Mouse (Mus musculus): ENCODE measurements around the gene Zfp628. TPM values are rescaled to one million over a fixed set of nuclear protein-coding genes. Genes with fewer than 3 reads are reported as not detected.
A peak's percentile ranks its signal among the peaks of the same experiment; 100 is the strongest.

The Zfp628 gene
- polyA plus RNA-seq, 1 experiment from 2014 or later, result 4.0 TPM

DNA sequence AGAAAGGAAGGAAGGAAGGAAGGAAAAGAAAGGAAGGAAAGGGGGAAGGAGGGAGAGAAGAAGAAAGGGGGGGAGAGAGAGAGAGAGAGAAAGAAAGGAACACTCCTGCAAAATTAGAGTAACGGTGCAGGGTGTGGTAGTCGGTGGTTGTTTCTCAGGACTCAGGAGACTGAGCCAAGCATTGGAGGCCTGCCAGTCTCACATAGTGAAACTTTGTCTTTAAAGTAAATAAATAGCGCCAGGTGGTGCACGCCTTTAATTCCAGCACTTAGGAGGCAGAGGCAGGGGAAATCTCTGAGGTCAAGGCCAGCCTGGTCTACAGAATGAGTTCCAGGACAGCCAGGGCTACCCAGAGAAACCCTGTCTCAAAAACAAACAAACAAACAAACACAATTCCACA, 28.3 kb upstream of the Zfp628 start:
- Histone ChIP-seq H3K27me3 (replicated peaks; ENCODE audit: control insufficient read depth, insufficient read depth, low read length) (no peaks in the 10 kb centered on the region), H3K4me1 (replicated peaks; ENCODE audit: control insufficient read depth, insufficient read depth, low read length) (no peaks in the 10 kb centered on the region), H3K36me3 (ENCODE audit: control insufficient read depth, insufficient read depth, low read length) (no peaks in the 10 kb centered on the region), H3K27ac (ENCODE audit: low read depth) (no peak overlapping the region), H3K9me3 (ENCODE audit: control insufficient read depth, low read length) (0 out of 2 replicates have a peak, but pooled peaks cover 7% of the 10 kb centered on the region), H3K4me3 (ENCODE audit: low read depth, low read length) (no peak overlapping the region), H3K4me2 (ENCODE audit: low read length) (no peak overlapping the region), H3K9ac (ENCODE audit: low read length) (no peak overlapping the region)
- no peak for DNase-seq (ENCODE audit: low spot score)
- WGBS, result 46% methylated on average over 4 of the region's 4 CpGs
- ATAC-seq (replicated peaks; ENCODE audit: low FRiP score, low TSS enrichment, low read depth), result no peak

DNA sequence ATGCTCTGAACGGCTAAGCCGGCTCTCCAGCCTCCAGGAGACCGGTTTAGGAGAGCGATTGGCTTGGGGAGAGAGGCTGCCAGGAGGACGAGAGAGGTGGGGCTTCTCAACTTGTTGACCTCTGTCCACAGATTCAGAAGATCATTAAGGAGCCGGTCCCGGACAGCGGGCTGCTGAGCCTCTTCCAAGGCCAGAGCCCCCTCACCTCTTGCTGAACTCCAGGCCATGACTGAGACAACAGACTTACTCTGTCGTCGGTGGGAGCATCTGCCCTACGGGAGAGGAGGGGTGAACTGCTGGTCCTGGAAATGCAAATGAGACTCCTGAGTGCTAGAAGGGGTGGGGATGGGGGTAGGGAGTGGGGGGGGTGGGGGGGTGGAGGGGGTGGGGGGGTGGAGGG, 19.8 kb upstream of the Zfp628 start:
- ATAC-seq (replicated peaks; ENCODE audit: low FRiP score, low TSS enrichment, low read depth), result no peak
- Histone ChIP-seq H3K27ac (ENCODE audit: low read depth) (no peak overlapping the region), H3K4me3 (ENCODE audit: low read depth, low read length) (no peak overlapping the region), H3K4me1 (replicated peaks; ENCODE audit: control insufficient read depth, insufficient read depth, low read length) (0 out of 2 replicates have a peak, but pooled peaks cover 5% of the 10 kb centered on the region), H3K9me3 (ENCODE audit: control insufficient read depth, low read length) (no peaks in the 10 kb centered on the region), H3K27me3 (replicated peaks; ENCODE audit: control insufficient read depth, insufficient read depth, low read length) (0 out of 2 replicates have a peak, but pooled peaks cover 2% of the 10 kb centered on the region), H3K36me3 (ENCODE audit: control insufficient read depth, insufficient read depth, low read length) (no peaks in the 10 kb centered on the region), H3K4me2 (ENCODE audit: low read length) (no peak overlapping the region), H3K9ac (ENCODE audit: low read length) (no peak overlapping the region)
- no peak for DNase-seq (ENCODE audit: low spot score)
- WGBS, result 45% methylated on average over 8 of the region's 11 CpGs

DNA sequence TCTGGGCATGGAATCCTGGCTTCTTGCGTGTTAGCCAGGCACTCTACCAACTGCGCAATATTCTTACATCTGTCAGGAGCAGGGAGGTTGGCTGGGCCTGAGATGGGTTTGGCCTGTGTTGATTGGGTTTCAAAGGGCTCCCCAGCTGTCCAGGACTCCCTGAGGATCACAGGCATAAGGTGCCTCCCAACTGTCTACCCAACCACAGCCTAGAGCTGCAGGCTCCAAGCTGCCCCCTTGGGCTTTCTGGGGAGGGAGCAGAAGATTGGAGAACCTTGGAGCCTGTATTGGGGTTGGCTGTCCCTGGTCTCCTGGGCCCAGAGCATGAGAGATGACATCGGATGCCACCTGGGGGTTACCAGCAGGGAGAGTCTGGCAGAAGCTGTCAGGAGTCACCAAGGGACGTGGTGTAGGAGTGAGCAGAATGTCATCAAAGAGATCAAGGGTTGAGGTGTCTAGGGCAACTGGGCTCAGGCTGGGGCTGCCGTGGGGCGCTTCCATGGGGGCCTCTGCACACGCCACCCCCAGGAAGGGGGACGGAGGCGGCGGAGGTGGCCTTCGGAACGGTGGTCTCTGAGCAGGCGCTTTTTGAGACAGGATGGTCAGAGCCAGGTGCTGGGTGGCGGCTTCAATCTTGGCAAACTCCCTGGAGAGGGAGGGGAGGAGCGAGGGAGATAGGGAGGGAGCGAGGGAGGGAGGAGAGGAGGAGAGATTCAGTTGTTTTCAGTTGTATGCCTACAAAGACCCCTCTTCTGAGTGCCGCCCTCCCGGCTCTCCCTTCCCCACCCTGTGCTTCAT, 16.0 kb upstream of the Zfp628 start:
- no peak for DNase-seq (ENCODE audit: low spot score)

DNA sequence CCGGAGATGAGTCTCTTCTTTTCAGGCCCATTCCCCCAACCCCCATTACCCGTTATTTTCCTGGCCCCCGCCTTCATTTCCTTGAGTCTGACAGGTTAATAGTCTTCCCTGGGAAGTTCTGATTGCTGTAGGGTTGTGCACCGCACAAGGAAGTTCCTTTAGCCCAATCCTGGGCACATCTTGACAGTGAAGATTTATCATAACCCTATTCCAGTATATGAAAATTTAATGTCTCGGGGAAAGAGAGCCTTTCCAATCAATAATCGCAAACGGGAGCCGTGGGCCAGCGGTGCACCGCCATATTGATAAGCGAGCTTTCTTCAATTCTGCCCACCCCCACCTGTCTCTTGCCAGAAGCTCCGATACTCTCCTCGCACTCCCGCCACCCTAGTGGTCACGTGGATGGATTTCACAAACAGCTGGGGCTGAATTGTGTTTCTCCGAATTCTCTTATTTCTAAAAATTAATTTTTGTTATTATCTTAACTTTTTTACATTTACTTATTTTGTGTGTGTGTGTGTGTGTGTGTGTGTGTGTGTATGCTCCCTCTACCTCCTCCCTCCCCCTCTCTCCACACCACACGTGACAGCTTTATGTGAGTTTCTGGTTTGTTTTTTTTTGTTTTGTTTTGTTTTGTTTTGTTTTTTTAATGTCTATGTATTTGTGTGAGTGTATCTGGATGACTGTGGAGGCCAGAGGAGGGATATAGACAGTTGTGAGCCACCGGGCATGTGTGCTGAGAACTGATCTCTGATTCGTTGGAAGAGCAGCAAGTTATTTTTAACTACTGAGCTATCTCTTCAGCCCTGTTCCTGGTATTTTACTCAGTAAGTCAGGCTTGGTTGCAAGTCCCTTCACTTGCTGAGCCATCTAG, 15.1 kb upstream of the Zfp628 start:
- Histone ChIP-seq H3K27ac (ENCODE audit: low read depth) (no peak overlapping the region), H3K36me3 (ENCODE audit: control insufficient read depth, insufficient read depth, low read length) (no peaks in the 10 kb centered on the region), H3K4me3 (ENCODE audit: low read depth, low read length) (peak overlapping the region; percentile 25; the same call in 1 of the 2 replicates), H3K4me2 (ENCODE audit: low read length) (peak overlapping the region; percentile 59), H3K9ac (ENCODE audit: low read length) (no peak overlapping the region), H3K4me1 (replicated peaks; ENCODE audit: control insufficient read depth, insufficient read depth, low read length) (0 out of 2 replicates have a peak, but pooled peaks cover 5% of the 10 kb centered on the region), H3K27me3 (replicated peaks; ENCODE audit: control insufficient read depth, insufficient read depth, low read length) (0 out of 2 replicates have a peak, but pooled peaks cover 2% of the 10 kb centered on the region), H3K9me3 (ENCODE audit: control insufficient read depth, low read length) (0 out of 2 replicates have a peak, but pooled peaks cover 3% of the 10 kb centered on the region)
- ATAC-seq (replicated peaks; ENCODE audit: low FRiP score, low TSS enrichment, low read depth), result 0 out of 2 replicates have a peak, but pooled peaks have one; percentile 13
- no peak for DNase-seq (ENCODE audit: low spot score)
- 10% methylated on average over 19 of the region's 19 CpGs for WGBS

More for the DNA sequence above, 16.0 kb upstream of the Zfp628 start:
- 15% methylated on average over 15 of the region's 18 CpGs for WGBS
- H3K36me3 ChIP-seq (ENCODE audit: control insufficient read depth, insufficient read depth, low read length), result no peaks in the 10 kb centered on the region
- H3K9ac ChIP-seq (ENCODE audit: low read length), result no peak overlapping the region
- H3K27ac ChIP-seq (ENCODE audit: low read depth), result no peak overlapping the region
- H3K4me1 ChIP-seq (replicated peaks; ENCODE audit: control insufficient read depth, insufficient read depth, low read length), result 0 out of 2 replicates have a peak, but pooled peaks cover 5% of the 10 kb centered on the region
- H3K9me3 ChIP-seq (ENCODE audit: control insufficient read depth, low read length), result 0 out of 2 replicates have a peak, but pooled peaks cover 3% of the 10 kb centered on the region
- peak; percentile 37; the same call in 1 of the 2 replicates for ATAC-seq (replicated peaks; ENCODE audit: low FRiP score, low TSS enrichment, low read depth)
- H3K27me3 ChIP-seq (replicated peaks; ENCODE audit: control insufficient read depth, insufficient read depth, low read length), result 0 out of 2 replicates have a peak, but pooled peaks cover 2% of the 10 kb centered on the region
- H3K4me3 ChIP-seq (ENCODE audit: low read depth, low read length), result peak overlapping the region; percentile 25; the same call in 1 of the 2 replicates
- H3K4me2 ChIP-seq (ENCODE audit: low read length), result peak overlapping the region; percentile 59

DNA sequence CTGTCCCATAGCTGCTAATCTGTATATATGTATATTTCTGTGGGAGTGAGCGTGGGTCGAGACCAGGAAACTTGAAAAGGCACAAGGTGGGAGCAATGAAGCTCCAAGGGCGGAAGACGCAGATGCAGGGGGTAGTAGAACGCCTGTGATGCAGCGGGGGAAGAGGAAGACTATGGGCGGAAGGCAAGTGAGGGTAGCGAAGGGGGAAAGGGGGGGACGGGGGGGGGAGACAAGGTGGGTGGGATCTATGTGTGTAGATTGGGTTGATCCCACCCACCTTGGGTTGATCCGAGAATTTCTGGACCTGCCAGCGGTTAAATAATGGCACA, 14.5 kb upstream of the Zfp628 start:
- Histone ChIP-seq H3K27me3 (replicated peaks; ENCODE audit: control insufficient read depth, insufficient read depth, low read length) (0 out of 2 replicates have a peak, but pooled peaks cover 2% of the 10 kb centered on the region), H3K4me3 (ENCODE audit: low read depth, low read length) (0 out of 2 replicates have a peak overlapping the region, but pooled peaks have one; percentile 25), H3K9me3 (ENCODE audit: control insufficient read depth, low read length) (0 out of 2 replicates have a peak, but pooled peaks cover 3% of the 10 kb centered on the region), H3K27ac (ENCODE audit: low read depth) (no peak overlapping the region), H3K36me3 (ENCODE audit: control insufficient read depth, insufficient read depth, low read length) (no peaks in the 10 kb centered on the region), H3K4me2 (ENCODE audit: low read length) (peak overlapping the region; percentile 59), H3K9ac (ENCODE audit: low read length) (no peak overlapping the region), H3K4me1 (replicated peaks; ENCODE audit: control insufficient read depth, insufficient read depth, low read length) (0 out of 2 replicates have a peak, but pooled peaks cover 5% of the 10 kb centered on the region)
- no peak for DNase-seq (ENCODE audit: low spot score)
- 27% methylated on average over 11 of the region's 11 CpGs for WGBS
- ATAC-seq (replicated peaks; ENCODE audit: low FRiP score, low TSS enrichment, low read depth), result no peak

DNA sequence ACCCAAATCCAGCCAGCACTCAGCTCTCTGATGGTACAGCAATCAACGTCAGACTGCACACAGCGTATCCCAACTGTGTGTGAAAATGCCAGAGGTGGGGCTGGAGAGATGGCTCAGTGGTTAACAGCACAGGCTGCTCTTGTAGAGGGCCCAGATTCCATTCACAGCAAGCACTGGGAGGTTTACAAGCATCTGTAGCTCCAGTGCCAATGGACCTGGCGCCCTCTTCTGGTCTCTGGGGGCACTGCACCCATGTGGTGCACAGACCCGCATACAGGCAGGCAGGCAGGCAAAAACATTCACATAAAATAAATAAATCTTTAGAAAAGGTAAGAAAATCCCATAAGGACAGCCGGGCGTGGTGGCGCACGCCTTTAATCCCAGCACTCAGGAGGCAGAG, 13.8 kb upstream of the Zfp628 start:
- ATAC-seq (replicated peaks; ENCODE audit: low FRiP score, low TSS enrichment, low read depth), result no peak
- H3K4me1 ChIP-seq (replicated peaks; ENCODE audit: control insufficient read depth, insufficient read depth, low read length), result 0 out of 2 replicates have a peak, but pooled peaks cover 5% of the 10 kb centered on the region
- H3K9ac ChIP-seq (ENCODE audit: low read length), result no peak overlapping the region
- H3K27ac ChIP-seq (ENCODE audit: low read depth), result no peak overlapping the region
- H3K9me3 ChIP-seq (ENCODE audit: control insufficient read depth, low read length), result 0 out of 2 replicates have a peak, but pooled peaks cover 3% of the 10 kb centered on the region
- DNase-seq (ENCODE audit: low spot score), result no peak
- H3K36me3 ChIP-seq (ENCODE audit: control insufficient read depth, insufficient read depth, low read length), result no peaks in the 10 kb centered on the region
- H3K4me2 ChIP-seq (ENCODE audit: low read length), result no peak overlapping the region
- no peak overlapping the region for H3K4me3 ChIP-seq (ENCODE audit: low read depth, low read length)
- 56% methylated on average over 8 of the region's 8 CpGs for WGBS
- H3K27me3 ChIP-seq (replicated peaks; ENCODE audit: control insufficient read depth, insufficient read depth, low read length), result 0 out of 2 replicates have a peak, but pooled peaks cover 2% of the 10 kb centered on the region

DNA sequence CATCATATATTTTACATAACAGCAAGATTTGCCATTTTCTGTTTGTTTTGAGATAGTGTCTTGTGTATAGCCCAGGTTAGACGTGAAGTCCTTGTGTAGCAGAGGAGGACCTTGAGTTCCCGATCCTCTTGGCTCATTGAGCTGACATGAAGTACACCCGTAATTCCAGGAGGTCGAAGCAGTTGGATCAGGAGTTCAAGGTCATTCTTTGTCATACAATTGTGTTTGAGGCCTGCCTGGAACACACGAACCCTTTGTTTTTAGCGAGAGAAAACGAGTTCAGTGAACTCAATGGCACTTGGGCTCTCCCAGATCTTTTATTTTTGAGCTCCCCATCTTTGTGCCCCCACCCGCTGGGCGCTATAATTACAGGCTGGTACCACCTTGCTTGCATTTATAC, 12.6 kb upstream of the Zfp628 start:
- Histone ChIP-seq H3K9me3 (ENCODE audit: control insufficient read depth, low read length) (0 out of 2 replicates have a peak, but pooled peaks cover 3% of the 10 kb centered on the region), H3K4me1 (replicated peaks; ENCODE audit: control insufficient read depth, insufficient read depth, low read length) (0 out of 2 replicates have a peak, but pooled peaks cover 5% of the 10 kb centered on the region), H3K9ac (ENCODE audit: low read length) (no peak overlapping the region), H3K36me3 (ENCODE audit: control insufficient read depth, insufficient read depth, low read length) (no peaks in the 10 kb centered on the region), H3K27ac (ENCODE audit: low read depth) (no peak overlapping the region), H3K4me2 (ENCODE audit: low read length) (no peak overlapping the region), H3K27me3 (replicated peaks; ENCODE audit: control insufficient read depth, insufficient read depth, low read length) (0 out of 2 replicates have a peak, but pooled peaks cover 2% of the 10 kb centered on the region), H3K4me3 (ENCODE audit: low read depth, low read length) (no peak overlapping the region)
- DNase-seq (ENCODE audit: low spot score) (no peak), ATAC-seq (replicated peaks; ENCODE audit: low FRiP score, low TSS enrichment, low read depth) (no peak)
- WGBS, result 77% methylated on average over 9 of the region's 9 CpGs

DNA sequence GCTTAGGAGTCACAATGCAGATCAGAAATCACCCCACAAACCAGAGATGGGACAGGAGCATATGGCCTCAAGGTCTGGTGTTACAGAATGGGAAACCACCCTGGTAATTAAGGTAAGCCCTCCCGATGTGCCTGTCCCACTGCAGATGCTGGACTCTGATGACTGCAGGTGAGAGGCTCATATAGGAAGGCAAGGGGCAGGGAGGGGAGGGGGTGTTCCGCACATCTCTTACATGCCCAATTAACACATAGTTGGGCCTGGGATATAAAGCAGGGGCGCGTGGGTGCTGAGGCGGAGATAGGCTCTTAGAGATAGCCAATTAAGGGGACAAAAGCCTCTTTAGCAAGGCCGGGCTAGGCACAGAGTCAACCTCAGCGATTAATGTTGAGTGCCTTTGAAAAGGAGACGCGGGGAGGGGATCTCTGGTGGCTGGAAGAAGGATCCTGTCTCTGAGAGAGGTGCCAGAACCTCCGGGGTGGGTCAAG, 8.5 kb upstream of the Zfp628 start, which contains the start of gene Gm36210:
Gene Gm36210 (minus strand): TSS at position 51 of the 485 bp plus-strand sequence.
- DNase-seq (ENCODE audit: low spot score) (no peak), ATAC-seq (replicated peaks; ENCODE audit: low FRiP score, low TSS enrichment, low read depth) (no peak)
- H3K9ac ChIP-seq (ENCODE audit: low read length), result no peak within 1 kb of the TSS
- H3K27me3 ChIP-seq (replicated peaks; ENCODE audit: control insufficient read depth, insufficient read depth, low read length), result no peaks in the 10 kb centered on the region
- H3K9me3 ChIP-seq (ENCODE audit: control insufficient read depth, low read length), result no peaks in the 10 kb centered on the region
- 69% methylated on average over 10 of the region's 10 CpGs for WGBS
- no peaks in the 10 kb centered on the region for H3K4me1 ChIP-seq (replicated peaks; ENCODE audit: control insufficient read depth, insufficient read depth, low read length)
- no peak within 1 kb of the TSS for H3K4me2 ChIP-seq (ENCODE audit: low read length)
- H3K4me3 ChIP-seq (ENCODE audit: low read depth, low read length), result no peak within 1 kb of the TSS
- H3K36me3 ChIP-seq (ENCODE audit: control insufficient read depth, insufficient read depth, low read length), result no peaks in the 10 kb centered on the region
- H3K27ac ChIP-seq (ENCODE audit: low read depth), result no peak within 1 kb of the TSS

All from intestine, embryonic 14.5 days (tissue).